Mouse (Mus musculus): ENCODE results near the gene Olfr1186.
"Not testable (repeated sequence)": the region's sequence is repeated elsewhere in the genome, so short reads cannot be mapped to it uniquely, and the experiment has no call there.

The Olfr1186 gene

GRCm38 (mm10) chr2:88518251-88518650, at the start of gene Olfr1186:
TSS of gene Olfr1186 (plus strand) at chr2:88518551.
- DNase-seq, result no peak

- DNase-seq, result no peak
These were observed 35.1 kb upstream of the Olfr1186 start, which contains the start of gene Olfr1184 for GRCm38 (mm10) chr2:88483298-88483697. TSS of gene Olfr1184 (plus strand) at chr2:88483598.

GRCm38 (mm10) chr2:88493020-88493419, 25.3 kb upstream of the Olfr1186 start, which contains the start of gene Olfr1185-ps1:
TSS of gene Olfr1185-ps1 (plus strand) at chr2:88493320.
- DNase-seq, result no peak

GRCm38 (mm10) chr2:88525720-88526119, 7.4 kb downstream of the Olfr1186 start:
- no peak for DNase-seq

- no peak for DNase-seq
These were observed 38.3 kb downstream of the Olfr1186 start, which contains the start of gene Olfr1188 for GRCm38 (mm10) chr2:88556635-88557034. TSS of gene Olfr1188 (plus strand) at chr2:88556935.

- DNase-seq, result not testable (repeated sequence)
These were observed 54.3 kb downstream of the Olfr1186 start for GRCm38 (mm10) chr2:88572696-88573095.
